Mouse (Mus musculus) MEL (cell line): ENCODE measurements around the gene Slc2a10.

Experiments
- BHLHE40 ChIP-seq: IDR thresholded peaks from 2 replicates; pipeline ENCODE4 v1.6.1; 2012; ENCODE audit warnings: low read depth, mild to moderate bottlenecking, inconsistent platforms, low read length, improper control_type of control experiment, borderline replicate concordance
- CTCF ChIP-seq, 3 experiments: IDR thresholded peaks in 2 of 3; conservative IDR thresholded peaks in 1 of 3; 2 replicates each; pipeline ENCODE4 v1.5.1; 2011 to 2012; ENCODE audit warnings: low read length in 3 of 3, low read depth in 2 of 3, mild to moderate bottlenecking in 2 of 3, improper control_type of control experiment in 1 of 3, inconsistent platforms in 1 of 3, mixed read lengths in 1 of 3, moderate library complexity in 1 of 3; ENCODE audit not compliant: control insufficient read depth in 1 of 3, insufficient read depth in 1 of 3, poor library complexity in 1 of 3, severe bottlenecking in 1 of 3
- EP300 ChIP-seq, 2 experiments: IDR thresholded peaks; 2 replicates each; pipeline ENCODE4 v1.6.1; 2011; ENCODE audit warnings: improper control_type of control experiment in 2 of 2, low read length in 2 of 2, low read depth in 1 of 2, mild to moderate bottlenecking in 1 of 2
- GATA1 ChIP-seq: IDR thresholded peaks from 2 replicates; pipeline ENCODE4 v1.6.1; 2011; ENCODE audit warnings: low read depth, low read length, improper control_type of control experiment
- MAX ChIP-seq: IDR thresholded peaks from 2 replicates; pipeline ENCODE4 v1.6.1; 2011; ENCODE audit warnings: low read length, improper control_type of control experiment
- MAZ ChIP-seq: IDR thresholded peaks from 2 replicates; pipeline ENCODE4 v1.6.1; 2012; ENCODE audit warnings: low read depth, mild to moderate bottlenecking, inconsistent platforms, low read length, improper control_type of control experiment
- MXI1 ChIP-seq: IDR thresholded peaks from 2 replicates; pipeline ENCODE4 v1.6.1; 2011; ENCODE audit warnings: mild to moderate bottlenecking, low read depth, low read length, improper control_type of control experiment
- POLR2A ChIP-seq, 2 experiments: IDR thresholded peaks; 2 replicates each; pipeline ENCODE4 v1.6.1; 2011 to 2012; ENCODE audit warnings: low read length in 2 of 2, mild to moderate bottlenecking in 2 of 2, control low read depth in 1 of 2, improper control_type of control experiment in 1 of 2, low read depth in 1 of 2, moderate library complexity in 1 of 2; ENCODE audit not compliant: control insufficient read depth in 1 of 2, insufficient read depth in 1 of 2, poor library complexity in 1 of 2
- POLR2AphosphoS2 ChIP-seq: IDR thresholded peaks from 2 replicates; pipeline ENCODE4 v1.6.1; 2011; ENCODE audit warnings: low read length, improper control_type of control experiment
- RAD21 ChIP-seq: IDR thresholded peaks from 2 replicates; pipeline ENCODE4 v1.6.1; 2011; ENCODE audit warnings: mild to moderate bottlenecking, low read depth, low read length, improper control_type of control experiment
- SMC3 ChIP-seq: IDR thresholded peaks from 2 replicates; pipeline ENCODE4 v1.6.1; 2011; ENCODE audit warnings: low read depth, low read length, improper control_type of control experiment
- TCF12 ChIP-seq: IDR thresholded peaks from 2 replicates; pipeline ENCODE4 v1.6.1; 2014; ENCODE audit warnings: low read depth, mild to moderate bottlenecking, inconsistent platforms, low read length, improper control_type of control experiment, moderate library complexity
- ZC3H11A ChIP-seq: IDR thresholded peaks from 2 replicates; pipeline ENCODE4 v1.6.1; 2012; ENCODE audit warnings: low read depth, mild to moderate bottlenecking, inconsistent platforms, low read length, improper control_type of control experiment
- ZNF384 ChIP-seq: IDR thresholded peaks from 2 replicates; pipeline ENCODE4 v1.6.1; 2012; ENCODE audit warnings: low read depth, mild to moderate bottlenecking, inconsistent platforms, low read length, improper control_type of control experiment

DNA sequence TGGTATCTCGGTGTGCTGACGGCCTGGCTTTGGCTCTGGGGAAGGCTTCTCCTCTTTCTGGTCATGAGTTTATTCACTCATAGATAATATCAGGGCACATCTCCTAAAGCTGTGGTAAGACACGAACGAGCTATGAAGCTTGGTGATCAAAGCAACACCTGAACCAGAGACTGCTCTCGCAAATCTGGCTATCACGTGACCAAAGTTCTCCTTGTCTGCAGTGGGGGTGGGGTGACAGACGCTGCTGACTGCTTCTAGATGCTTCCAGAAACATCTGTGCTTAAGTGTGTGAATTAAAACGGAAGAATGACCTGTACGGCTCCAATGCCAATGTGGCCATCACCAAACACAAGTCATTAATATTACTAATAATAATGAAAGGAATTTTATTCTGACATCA, 6.1 kb downstream of the Slc2a10 start:
- no peak for TF ChIP-seq POLR2AphosphoS2
- no peak for TF ChIP-seq ZNF384
- no peak for TF ChIP-seq TCF12
- TF ChIP-seq EP300 (IDR thresholded peaks at IDR 0.05; ENCODE audit: low read depth in 1 of 2, low read length in 2 of 2): no peak
- TF ChIP-seq ZC3H11A: no peak
- no peak for TF ChIP-seq POLR2A (IDR thresholded peaks at IDR 0.05; ENCODE audit: control insufficient read depth in 1 of 2, insufficient read depth in 1 of 2, low read depth in 1 of 2, low read length in 2 of 2, poor library complexity in 1 of 2)
- TF ChIP-seq MAZ: no peak
- no peak for TF ChIP-seq BHLHE40
- TF ChIP-seq CTCF (IDR thresholded peaks at IDR 0.05 in 2 of 3, conservative IDR thresholded peaks at IDR 0.05 in 1 of 3; ENCODE audit: control insufficient read depth in 1 of 3, insufficient read depth in 1 of 3, low read depth in 2 of 3, low read length in 3 of 3, poor library complexity in 1 of 3, severe bottlenecking in 1 of 3): no peak
- TF ChIP-seq RAD21: no peak
- TF ChIP-seq SMC3: no peak
- no peak for TF ChIP-seq MAX
- TF ChIP-seq GATA1: no peak
- no peak for TF ChIP-seq MXI1
